Mouse (Mus musculus) R1 (cell line): ENCODE measurements around the gene Gm6309.
"Not testable (repeated sequence)": the region's sequence is repeated elsewhere in the genome, so short reads cannot be mapped to it uniquely, and the experiment has no call there.

ENCODE experiments used
- DNase-seq: peaks from one replicate; pipeline ENCODE4 v3.0.0-alpha.2; 2018; ENCODE audit warnings: low read depth, low spot score

Gene Gm6309

DNA sequence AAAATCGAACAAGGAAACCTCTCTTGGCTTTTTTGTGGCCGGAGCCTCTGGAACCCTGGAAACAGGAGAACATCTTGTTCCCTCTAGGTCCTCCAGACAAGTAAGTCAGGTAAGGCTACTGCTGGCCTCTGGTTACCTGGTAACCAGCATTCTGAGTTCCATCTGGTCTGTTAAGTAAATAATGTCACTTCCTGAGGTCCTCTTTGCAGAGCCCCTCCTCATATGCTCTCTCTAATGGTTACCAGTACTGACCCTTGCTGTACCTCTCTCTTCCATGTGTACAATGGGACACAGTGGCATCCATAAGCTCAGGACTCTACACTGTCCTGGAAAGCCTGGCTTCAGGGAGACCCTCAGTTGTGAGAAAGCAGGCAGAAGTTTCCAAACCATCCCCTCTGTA is at the start of gene Gm6309:
TSS of gene Gm6309 (minus strand) at position 101 of the 400 bp plus-strand sequence.
- DNase-seq = not testable (repeated sequence)

GRCm38 (mm10) chr5:146205537-146205936 is 35.0 kb upstream of the Gm6309 start:
- DNase-seq = no peak

DNA sequence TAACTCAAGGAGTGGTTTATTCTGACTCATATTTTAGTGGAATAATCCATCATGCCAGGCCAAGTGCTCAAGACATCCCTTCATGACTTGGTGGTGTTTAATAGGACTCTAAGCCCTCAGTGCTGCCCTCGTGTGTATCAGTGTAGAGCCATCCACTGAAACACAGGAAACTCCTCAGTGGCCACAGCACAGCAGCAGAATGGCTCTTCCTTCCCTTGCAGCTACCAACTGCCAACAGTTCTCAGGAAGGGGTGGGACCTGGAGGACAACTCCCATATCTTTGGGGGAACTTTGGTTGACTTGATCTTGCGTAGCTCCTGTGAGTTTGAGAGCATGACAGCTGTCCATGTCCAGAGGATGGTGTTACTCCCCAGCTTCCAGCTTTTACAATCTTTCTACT is 33.4 kb upstream of the Gm6309 start:
- no peak for DNase-seq

DNA sequence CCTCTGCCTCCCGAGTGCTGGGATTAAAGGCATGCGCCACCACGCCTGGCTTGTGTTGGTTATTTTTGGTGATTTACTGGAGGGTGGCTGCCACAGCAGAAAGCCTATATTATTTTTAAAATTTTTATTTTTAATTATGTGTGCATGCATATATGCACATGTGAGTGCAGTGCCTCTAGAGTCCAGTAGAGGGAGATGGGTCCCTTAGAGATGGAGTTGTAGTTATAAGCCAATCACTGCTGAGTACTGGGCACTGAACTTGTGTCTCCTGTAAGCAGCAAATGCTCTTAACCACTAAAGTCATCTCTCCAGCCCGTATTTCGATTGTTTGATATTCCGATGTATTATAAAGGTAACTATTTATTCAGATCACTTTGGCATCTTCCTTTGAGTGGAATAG is 30.1 kb upstream of the Gm6309 start:
- DNase-seq = peak; percentile 53

DNA sequence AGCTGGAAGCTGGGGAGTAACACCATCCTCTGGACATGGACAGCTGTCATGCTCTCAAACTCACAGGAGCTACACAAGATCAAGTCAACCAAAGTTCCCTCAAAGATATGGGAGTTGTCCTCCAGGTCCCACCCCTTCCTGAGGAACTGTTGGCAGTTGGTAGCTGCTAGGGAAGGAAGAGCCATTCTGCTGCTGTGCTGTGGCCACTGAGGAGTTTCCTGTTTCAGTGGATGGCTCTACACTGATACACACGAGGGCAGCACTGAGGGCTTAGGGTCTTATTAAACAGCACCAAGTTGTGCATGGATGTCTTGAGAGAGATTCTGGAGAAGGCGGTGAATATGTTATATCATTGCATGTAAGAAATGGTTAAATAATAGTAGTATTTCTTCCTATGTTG is 29.0 kb upstream of the Gm6309 start:
- DNase-seq = peak; percentile 60

DNA sequence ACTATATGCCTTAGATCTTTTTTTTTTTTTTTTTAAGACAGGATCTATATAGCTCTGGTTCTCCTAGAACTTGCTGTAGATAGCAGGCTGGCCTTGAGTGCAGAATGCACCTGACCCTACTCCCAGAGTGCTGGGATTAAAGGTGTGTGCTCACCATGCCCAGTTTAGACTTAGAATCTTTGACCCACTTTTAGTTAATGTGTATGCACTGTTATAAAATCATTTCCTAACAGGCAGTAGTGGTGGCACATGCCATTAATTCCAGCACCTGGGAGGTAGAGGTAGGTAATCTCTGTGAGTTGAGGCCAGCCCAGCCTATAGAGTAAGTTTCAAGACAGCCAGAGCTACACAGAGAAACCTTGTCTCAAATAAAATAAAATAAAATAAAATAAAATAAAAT is 28.6 kb upstream of the Gm6309 start:
- DNase-seq = no peak

- DNase-seq = no peak
Measured at GRCm38 (mm10) chr5:146193360-146193759, 22.8 kb upstream of the Gm6309 start.

DNA sequence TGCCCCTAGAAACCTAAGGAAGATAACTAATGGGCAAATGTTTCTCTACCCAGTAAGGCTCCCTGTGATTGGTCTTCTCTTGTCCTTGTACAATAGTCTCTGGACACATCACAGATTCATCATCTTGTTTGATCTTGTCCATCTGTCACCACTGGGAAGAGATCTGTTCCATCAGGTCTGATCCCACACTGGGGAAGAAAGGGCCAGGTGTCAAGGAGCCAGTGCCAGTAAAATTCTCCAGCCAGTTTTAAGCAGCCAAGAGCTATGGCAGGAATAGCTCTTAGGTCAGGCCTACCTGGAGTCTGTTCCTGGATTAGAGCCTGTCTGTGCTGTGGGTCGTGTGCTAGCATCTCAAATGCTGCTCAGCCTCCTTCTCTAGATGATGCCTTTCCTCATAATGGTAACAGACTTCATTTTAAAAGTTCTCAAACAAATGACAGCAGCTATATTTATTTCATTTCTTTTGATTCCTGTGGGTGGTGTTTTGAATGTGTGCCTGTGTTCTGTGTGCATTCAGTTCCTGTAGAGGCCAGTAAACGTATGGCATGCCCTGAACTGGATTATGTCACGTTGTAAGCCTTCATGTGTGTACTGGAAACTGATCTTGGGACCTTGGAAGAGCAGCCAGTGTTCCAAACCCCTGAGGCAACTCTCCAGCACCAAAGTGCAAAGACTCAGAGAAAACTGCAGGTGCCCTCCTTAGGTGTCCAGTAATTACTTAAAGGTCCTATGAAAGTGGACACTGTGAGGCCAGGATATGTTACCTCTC is 20.2 kb upstream of the Gm6309 start:
- no peak for DNase-seq

GRCm38 (mm10) chr5:146190093-146190492 is 19.6 kb upstream of the Gm6309 start:
- no peak for DNase-seq

DNA sequence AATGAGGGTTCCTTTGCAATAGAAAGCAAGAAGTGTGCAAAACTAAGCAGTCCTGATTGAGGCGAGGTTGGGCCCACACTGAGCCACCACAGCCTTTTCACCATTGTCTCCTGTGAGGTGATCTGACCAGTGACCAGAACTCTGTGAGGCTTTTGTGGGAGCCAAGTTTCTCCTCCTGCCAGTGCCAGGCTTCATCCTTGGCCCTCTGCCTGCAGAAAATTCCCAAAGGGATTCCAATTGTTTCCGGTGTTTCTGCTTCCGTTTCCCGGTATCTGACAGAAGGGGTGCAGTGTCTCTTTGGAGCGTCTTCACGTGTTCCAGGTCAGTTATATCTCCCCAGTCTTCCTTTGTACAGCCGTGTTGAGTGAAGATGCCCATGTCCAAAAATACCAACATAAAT is 18.2 kb upstream of the Gm6309 start:
- DNase-seq = no peak

DNA sequence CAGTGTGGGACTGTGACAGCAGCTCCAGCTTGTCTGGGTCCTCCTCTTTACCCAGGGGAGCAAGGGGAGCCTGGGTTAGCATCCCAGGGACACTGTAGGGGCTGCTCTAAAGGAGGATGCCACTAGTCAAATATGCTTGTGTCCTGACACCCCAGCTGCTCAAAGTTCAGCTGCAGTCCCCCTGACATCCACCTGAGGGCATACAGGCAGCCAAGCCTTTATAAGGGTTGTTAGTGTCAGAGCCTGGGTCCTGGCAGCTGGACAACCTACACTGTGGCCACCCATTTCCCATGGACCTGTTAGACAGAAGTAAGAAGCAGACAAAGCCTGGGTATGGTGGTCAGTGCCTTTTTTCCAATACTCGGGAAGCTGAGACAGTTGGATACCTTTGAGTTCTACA is 17.6 kb upstream of the Gm6309 start:
- no peak for DNase-seq

DNA sequence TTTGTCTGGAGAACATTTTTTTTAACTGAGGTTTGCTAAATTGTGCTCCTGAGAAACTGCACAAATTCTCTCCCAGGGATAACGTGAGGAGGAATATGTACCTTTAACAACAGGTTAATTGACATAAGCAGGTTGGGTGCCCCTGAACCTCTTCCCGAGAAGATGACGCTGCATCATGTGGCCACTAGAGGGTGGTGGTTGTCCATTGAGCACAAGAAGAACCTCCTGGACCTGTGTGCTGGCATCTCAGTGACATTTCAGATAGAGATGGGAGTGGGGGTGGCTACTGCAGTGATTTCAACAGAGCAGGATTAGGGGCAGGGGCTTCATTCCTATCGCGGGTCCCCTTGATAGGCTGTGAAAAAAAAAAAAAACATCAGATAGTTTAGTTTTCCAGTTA is 16.9 kb upstream of the Gm6309 start:
- peak; percentile 57 for DNase-seq

DNA sequence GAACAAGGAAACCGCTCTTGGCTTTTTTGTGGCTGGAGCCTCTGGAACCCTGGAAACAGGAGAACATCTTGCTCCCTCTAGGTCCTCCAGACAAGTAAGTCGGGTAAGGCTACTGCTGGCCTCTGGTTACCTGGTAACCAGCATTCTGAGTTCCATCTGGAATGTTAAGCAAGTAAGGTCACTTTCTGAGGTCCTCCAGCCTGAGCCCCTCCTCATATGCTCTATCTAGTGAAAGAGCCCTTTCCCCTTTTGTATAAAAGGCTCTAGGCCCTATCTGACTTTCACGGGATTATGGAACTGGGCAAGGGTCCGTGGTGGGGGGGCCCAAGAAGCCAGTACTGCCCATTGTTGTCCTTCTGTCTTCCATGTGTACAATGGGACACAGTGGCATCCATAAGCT is 14.7 kb upstream of the Gm6309 start, which contains the start of gene 1700001J03Rik:
TSS of gene 1700001J03Rik (minus strand) at position 101 of the 400 bp plus-strand sequence.
- not testable (repeated sequence) for DNase-seq

DNA sequence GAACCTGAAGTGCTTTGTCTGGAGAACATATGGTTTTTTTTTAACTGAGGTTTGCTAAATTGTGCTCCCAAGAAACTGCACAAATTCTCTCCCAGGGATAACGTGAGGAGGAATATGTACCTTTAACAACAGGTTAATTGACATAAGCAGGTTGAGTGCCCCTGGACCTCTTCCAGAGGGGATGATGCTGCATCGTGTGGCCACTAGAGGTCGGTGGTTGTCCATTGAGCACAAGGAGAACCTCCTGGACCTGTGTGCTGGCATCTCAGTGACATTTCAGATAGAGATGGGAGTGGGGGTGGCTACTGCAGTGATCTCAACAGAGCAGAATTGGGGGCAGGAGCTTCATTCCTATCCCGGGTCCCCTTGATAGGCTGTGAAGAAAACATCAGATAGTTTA is 2.2 kb upstream of the Gm6309 start:
- not testable (repeated sequence) for DNase-seq

DNA sequence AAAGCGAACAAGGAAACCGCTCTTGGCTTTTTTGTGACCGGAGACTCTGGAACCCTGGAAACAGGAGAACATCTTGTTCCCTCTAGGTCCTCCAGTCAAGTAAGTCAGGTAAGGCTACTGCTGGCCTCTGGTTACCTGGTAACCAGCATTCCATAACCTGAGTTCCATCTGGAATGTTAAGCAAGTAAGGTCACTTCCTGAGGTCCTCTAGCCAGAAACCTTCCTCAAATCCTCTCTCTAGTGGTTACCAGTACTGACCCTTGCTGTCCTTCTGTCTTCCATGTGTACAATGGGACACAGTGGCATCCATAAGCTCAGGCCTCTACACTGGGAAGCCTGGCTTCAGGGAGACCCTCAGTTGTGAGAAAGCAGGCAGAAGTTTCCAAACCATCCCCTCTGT is 10.1 kb downstream of the Gm6309 start, which contains the start of gene Gm5565:
TSS of gene Gm5565 (minus strand) at position 101 of the 400 bp plus-strand sequence.
- DNase-seq = not testable (repeated sequence)

- not testable (repeated sequence) for DNase-seq
Measured at GRCm38 (mm10) chr5:146158326-146158725, 12.2 kb downstream of the Gm6309 start.

GRCm38 (mm10) chr5:146150454-146150853 is 20.1 kb downstream of the Gm6309 start:
- no peak for DNase-seq

DNA sequence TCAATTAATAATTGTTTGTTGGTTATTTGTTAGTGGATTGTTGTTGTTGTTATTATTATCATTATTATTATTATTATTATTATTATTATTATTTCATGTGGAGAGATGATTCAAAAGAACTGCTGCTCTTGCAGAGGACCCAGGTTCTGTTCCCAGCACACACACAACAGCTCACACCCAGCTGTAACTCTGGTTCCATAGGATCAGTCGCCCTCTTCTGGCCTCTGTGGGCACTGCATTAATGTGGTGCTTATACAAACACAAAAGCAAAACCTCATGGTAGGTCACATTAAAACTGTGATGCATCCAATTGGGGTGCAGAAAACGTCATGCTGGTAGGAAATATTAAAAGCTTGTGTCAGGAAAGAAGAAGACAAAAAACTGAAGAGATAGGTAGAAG is 22.6 kb downstream of the Gm6309 start:
- DNase-seq = peak; percentile 71
